Mouse (Mus musculus) embryonic fibroblast, embryonic 13.5 days (primary cell): ENCODE results near the gene Gpx7. TPM values are rescaled to one million over a fixed set of nuclear protein-coding genes. Genes with fewer than 3 reads are reported as not detected.

Source experiments
- H3K27ac ChIP-seq: 2 replicates; pipeline ENCODE4 v1.5.1; 2012; ENCODE audit warnings: low read length, control low read depth, inconsistent platforms; ENCODE audit not compliant: insufficient read depth
- H3K4me1 ChIP-seq: 2 replicates; pipeline ENCODE4 v1.6.1; 2011; ENCODE audit warnings: low read length; ENCODE audit not compliant: control insufficient read depth, insufficient read depth
- H3K4me3 ChIP-seq: 2 replicates; pipeline ENCODE4 v1.5.1; 2011; ENCODE audit warnings: mild to moderate bottlenecking, control low read depth, low read length; ENCODE audit not compliant: insufficient read depth
- CTCF ChIP-seq: IDR thresholded peaks from 2 replicates; pipeline ENCODE4 v1.5.1; 2011; ENCODE audit warnings: mild to moderate bottlenecking, control low read depth, low read length, moderate library complexity, borderline replicate concordance; ENCODE audit not compliant: insufficient read depth
- POLR2A ChIP-seq: IDR thresholded peaks from 2 replicates; pipeline ENCODE4 v1.6.1; 2011; ENCODE audit warnings: low read depth, mild to moderate bottlenecking, control low read depth, low read length, moderate library complexity
- polyA plus RNA-seq: library from polyadenylated mRNA; stranded (reverse); fragments of >200 nt; gene quantifications from 2 replicates; pipeline ENCODE4 v1.2.4, GENCODE M21; 2011; ENCODE audit warnings: low read depth; ENCODE audit not compliant: missing spikeins, insufficient read length

Gene Gpx7
- polyA plus RNA-seq, 1 experiment: 64.1 TPM

- Histone ChIP-seq H3K27ac (no peak overlapping the region), H3K4me1 (no peaks in the 10 kb centered on the region), H3K4me3 (no peak overlapping the region)
- TF ChIP-seq POLR2A (no peak), CTCF (no peak)
These were observed 12.5 kb downstream of the Gpx7 start for GRCm38 (mm10) chr4:108394236-108394635.

- no peak for TF ChIP-seq POLR2A
- no peak for TF ChIP-seq CTCF
- Histone ChIP-seq H3K4me3 (no peak overlapping the region), H3K27ac (no peak overlapping the region), H3K4me1 (no peaks in the 10 kb centered on the region)
These were observed 14.2 kb downstream of the Gpx7 start for GRCm38 (mm10) chr4:108392558-108392957.

GRCm38 (mm10) chr4:108391124-108391523 lies 15.6 kb downstream of the Gpx7 start:
- Histone ChIP-seq H3K4me3 (no peak overlapping the region), H3K4me1 (no peaks in the 10 kb centered on the region), H3K27ac (no peak overlapping the region)
- no peak for TF ChIP-seq CTCF
- TF ChIP-seq POLR2A: no peak

GRCm38 (mm10) chr4:108388741-108389140 lies 18.0 kb downstream of the Gpx7 start:
- TF ChIP-seq CTCF (no peak), POLR2A (no peak)
- Histone ChIP-seq H3K4me1 (no peaks in the 10 kb centered on the region), H3K4me3 (no peak overlapping the region), H3K27ac (no peak overlapping the region)

DNA sequence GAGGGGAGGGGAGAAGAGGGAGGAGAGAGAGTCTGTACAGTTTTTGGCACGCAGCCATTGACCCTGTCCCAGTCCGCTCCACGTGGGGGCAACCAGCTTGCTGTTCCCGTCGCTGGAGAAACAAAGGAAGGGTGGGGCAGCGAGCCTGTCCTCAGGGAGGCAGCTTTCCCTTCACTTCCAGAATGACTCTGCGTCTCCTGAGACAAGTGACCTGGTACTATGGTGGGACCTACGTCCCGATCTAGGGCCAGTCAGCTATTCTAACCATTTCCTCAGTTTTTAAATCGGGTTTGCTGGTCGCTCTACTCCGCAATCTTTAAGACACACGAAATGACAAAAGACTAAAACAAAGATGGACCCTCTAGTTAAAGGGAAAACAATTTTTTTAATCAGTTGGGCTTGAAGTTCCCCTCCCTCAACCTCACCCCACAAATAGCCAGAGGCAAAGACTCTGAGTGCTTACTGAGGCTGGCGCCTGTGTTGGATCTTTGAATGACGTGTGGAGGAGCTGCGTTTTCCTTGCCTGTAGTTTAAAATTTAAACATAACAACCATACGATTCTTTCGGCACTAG lies 19.0 kb downstream of the Gpx7 start:
- no peak for TF ChIP-seq CTCF
- peak; percentile 69 for TF ChIP-seq POLR2A
- H3K4me1 ChIP-seq: no peaks in the 10 kb centered on the region
- peak overlapping the region; percentile 13 for H3K4me3 ChIP-seq
- no peak overlapping the region for H3K27ac ChIP-seq

GRCm38 (mm10) chr4:108387106-108387505 lies 19.7 kb downstream of the Gpx7 start:
- no peaks in the 10 kb centered on the region for H3K4me1 ChIP-seq
- H3K27ac ChIP-seq: no peak overlapping the region
- no peak for TF ChIP-seq POLR2A
- no peak overlapping the region for H3K4me3 ChIP-seq

- no peak for TF ChIP-seq POLR2A
- no peak for TF ChIP-seq CTCF
- no peak overlapping the region for H3K4me3 ChIP-seq
- H3K4me1 ChIP-seq: no peaks in the 10 kb centered on the region
- no peak overlapping the region for H3K27ac ChIP-seq
These were observed 20.7 kb downstream of the Gpx7 start for GRCm38 (mm10) chr4:108386087-108386486.

GRCm38 (mm10) chr4:108383183-108383714 lies 23.5 kb downstream of the Gpx7 start, which contains the start of gene Shisal2a:
Gene Shisal2a, minus strand, starts transcription at chr4:108383349.
- Histone ChIP-seq H3K4me3 (0 out of 2 replicates have a peak within 1 kb of the TSS, but pooled peaks have one; percentile 13), H3K4me1 (peaks cover 5% of the 10 kb centered on the region; the same call in 1 of the 2 replicates), H3K27ac (no peak within 1 kb of the TSS)
- no peak for TF ChIP-seq POLR2A
- no peak for TF ChIP-seq CTCF

DNA sequence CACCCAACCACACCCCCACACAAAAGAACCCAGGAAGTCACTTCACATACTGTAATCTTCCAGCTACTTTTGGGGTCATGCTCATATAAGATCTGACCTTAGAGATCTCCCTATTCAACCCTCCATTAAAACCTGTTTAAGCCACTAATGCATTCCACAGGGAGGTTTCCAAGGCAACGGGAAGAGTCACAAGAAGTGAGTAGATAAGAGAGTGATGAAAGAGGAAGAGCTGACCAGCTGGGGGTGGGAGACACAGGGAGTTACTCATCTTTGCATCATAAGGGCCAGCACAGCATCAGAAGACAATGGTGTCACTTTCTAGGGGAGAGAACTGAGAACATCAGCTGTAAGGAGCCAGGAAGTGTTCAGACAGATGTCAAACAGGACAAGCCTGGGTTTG lies 26.6 kb downstream of the Gpx7 start:
- peaks cover 5% of the 10 kb centered on the region; the same call in 1 of the 2 replicates for H3K4me1 ChIP-seq
- TF ChIP-seq CTCF: no peak
- no peak for TF ChIP-seq POLR2A
- H3K4me3 ChIP-seq: no peak overlapping the region
- H3K27ac ChIP-seq: peak overlapping the region; percentile 19; the same call in 1 of the 2 replicates

GRCm38 (mm10) chr4:108379476-108379875 lies 27.3 kb downstream of the Gpx7 start:
- Histone ChIP-seq H3K4me1 (peaks cover 5% of the 10 kb centered on the region; the same call in 1 of the 2 replicates), H3K27ac (no peak overlapping the region), H3K4me3 (no peak overlapping the region)
- TF ChIP-seq POLR2A (no peak), CTCF (no peak)

GRCm38 (mm10) chr4:108372166-108372565 lies 34.6 kb downstream of the Gpx7 start:
- H3K4me1 ChIP-seq: no peaks in the 10 kb centered on the region
- no peak overlapping the region for H3K4me3 ChIP-seq
- TF ChIP-seq POLR2A (no peak), CTCF (no peak)

More at GRCm38 (mm10) chr4:108372166-108372565, 34.6 kb downstream of the Gpx7 start:
- no peak overlapping the region for H3K27ac ChIP-seq
